Comparison of ENCODE assay signal across 22 mouse cellular contexts in the genomic region with DNA sequence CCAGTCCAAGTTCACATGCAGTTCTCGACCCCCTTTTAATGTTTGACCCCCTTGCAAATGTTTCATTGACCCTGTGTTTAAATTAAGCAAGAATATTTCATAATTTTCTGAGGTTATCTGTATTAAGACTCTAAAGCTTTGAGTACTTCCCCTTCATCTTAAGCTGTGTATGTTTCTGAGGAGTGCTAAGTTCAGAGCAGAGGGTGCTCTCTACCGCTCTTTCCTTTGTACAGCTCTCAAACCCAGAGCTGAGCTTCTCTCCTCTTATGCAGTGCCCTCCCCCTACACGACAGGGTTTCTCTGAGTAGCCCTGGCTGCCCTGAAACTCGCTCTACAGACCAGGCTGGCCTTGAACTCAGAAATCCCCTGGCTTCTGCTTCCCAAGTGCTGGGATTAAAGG. TPM values are rescaled to one million over a fixed set of nuclear protein-coding genes. Genes with fewer than 3 reads are reported as not detected.
DNase-seq lines count a peak whose midpoint lies in the region; ATAC-seq and TF ChIP-seq lines count a peak whose summit lies in the region.
"Had no signal": no experiment of that assay in that cellular context is flagged by ENCODE, and none has a peak within 500 bp of the region (broad histone marks: within the 10 kb centered on the region; RNA-seq: fewer than 3 reads in every experiment).

No protein-coding gene starts in this region.

- peaks cover 12% of the 10 kb centered on the region for H3K4me1 ChIP-seq in lung, embryonic 16.5 days (replicated peaks; ENCODE audit: control insufficient read depth, insufficient read depth, low read length)
- H3K4me1 ChIP-seq in lung, adult 2 months (ENCODE audit: control insufficient read depth, insufficient read depth, low read length): peaks cover 3% of the 10 kb centered on the region
- H3K4me1 ChIP-seq in midbrain, postnatal 0 days (ENCODE audit: insufficient read depth, low read length): no peaks in the 10 kb centered on the region
- H3K4me1 ChIP-seq in midbrain, embryonic 10.5 days: 0 out of 2 replicates have a peak, but pooled peaks cover 2% of the 10 kb centered on the region
- no peaks in the 10 kb centered on the region for H3K4me1 ChIP-seq in forebrain, postnatal 0 days (ENCODE audit: insufficient read depth)
- H3K4me1 ChIP-seq: forebrain, embryonic 12.5 days had no signal

- peak overlapping the region; percentile 1 for H3K27ac ChIP-seq in lung, embryonic 16.5 days (ENCODE audit: low read length)
- no peak overlapping the region for H3K27ac ChIP-seq in midbrain, postnatal 0 days (ENCODE audit: low read depth, low read length)
- H3K27ac ChIP-seq in midbrain, embryonic 10.5 days (replicated peaks): no peak overlapping the region
- no peak overlapping the region for H3K27ac ChIP-seq in forebrain, postnatal 0 days (ENCODE audit: low read depth, low read length)
- H3K27ac ChIP-seq: embryonic facial prominence, embryonic 12.5 days; forebrain, embryonic 12.5 days; hindbrain, embryonic 15.5 days had no signal

- 53% methylated on average over 4 of the region's 4 CpGs for WGBS in lung, embryonic 16.5 days
- 55% methylated on average over 4 of the region's 4 CpGs for WGBS in lung, adult 2 months
- 90% methylated on average over 4 of the region's 4 CpGs for WGBS in midbrain, postnatal 0 days
- WGBS in midbrain, embryonic 10.5 days: 90% methylated on average over 4 of the region's 4 CpGs
- WGBS in forebrain, postnatal 0 days: 82% methylated on average over 4 of the region's 4 CpGs

- no peak overlapping the region for H3K9ac ChIP-seq in lung, embryonic 16.5 days (ENCODE audit: low read length)
- H3K9ac ChIP-seq in midbrain, postnatal 0 days (replicated peaks; ENCODE audit: low read length, poor library complexity, severe bottlenecking): 0 out of 2 replicates have a peak overlapping the region, but pooled peaks have one; percentile 0
- H3K9ac ChIP-seq in forebrain, postnatal 0 days: no peak overlapping the region
- H3K9ac ChIP-seq: embryonic facial prominence, embryonic 12.5 days; forebrain, embryonic 12.5 days; heart, embryonic 12.5 days; hindbrain, embryonic 15.5 days had no signal

- TF ChIP-seq POLR2A in lung, adult 2 months (IDR thresholded peaks at IDR 0.05; ENCODE audit: borderline replicate concordance, extremely low read depth, low read depth, low read length): no peak

- no peak overlapping the region for H3K4me2 ChIP-seq in lung, embryonic 16.5 days (ENCODE audit: low read depth, low read length)
- no peak overlapping the region for H3K4me2 ChIP-seq in midbrain, postnatal 0 days (ENCODE audit: low read depth, low read length, poor library complexity, severe bottlenecking)
- H3K4me2 ChIP-seq in forebrain, postnatal 0 days (ENCODE audit: low read depth): no peak overlapping the region
- H3K4me2 ChIP-seq: embryonic facial prominence, embryonic 12.5 days; forebrain, embryonic 12.5 days; heart, embryonic 12.5 days; hindbrain, embryonic 15.5 days had no signal

- no peaks in the 10 kb centered on the region for H3K9me3 ChIP-seq in lung, embryonic 16.5 days (ENCODE audit: control insufficient read depth, low read length)
- H3K9me3 ChIP-seq in midbrain, postnatal 0 days (ENCODE audit: low read length): no peaks in the 10 kb centered on the region
- H3K9me3 ChIP-seq in midbrain, embryonic 10.5 days (replicated peaks): no peaks in the 10 kb centered on the region; the same call in 1 of the 2 replicates
- no peaks in the 10 kb centered on the region for H3K9me3 ChIP-seq in forebrain, postnatal 0 days (ENCODE audit: low read length)
- H3K9me3 ChIP-seq: embryonic facial prominence, embryonic 12.5 days; forebrain, embryonic 12.5 days; heart, embryonic 12.5 days; hindbrain, embryonic 15.5 days had no signal

- H3K36me3 ChIP-seq in lung, embryonic 16.5 days (ENCODE audit: control insufficient read depth, insufficient read depth, low read length): peaks cover 17% of the 10 kb centered on the region
- peaks cover 14% of the 10 kb centered on the region for H3K36me3 ChIP-seq in midbrain, postnatal 0 days (ENCODE audit: insufficient read depth, low read length)
- peaks cover 59% of the 10 kb centered on the region for H3K36me3 ChIP-seq in midbrain, embryonic 10.5 days
- H3K36me3 ChIP-seq in forebrain, postnatal 0 days (ENCODE audit: insufficient read depth): peaks cover 29% of the 10 kb centered on the region

- ATAC-seq in lung, embryonic 16.5 days (ENCODE audit: low read depth): peak; percentile 82
- no peak for ATAC-seq in midbrain, postnatal 0 days (ENCODE audit: low FRiP score)
- no peak for ATAC-seq in forebrain, postnatal 0 days
- ATAC-seq: activated CD4-positive, CD25-positive, alpha-beta regulatory T cell, adult 4 months; forebrain, embryonic 16.5 days; Patski had no signal

- no peaks in the 10 kb centered on the region for H3K27me3 ChIP-seq in lung, embryonic 16.5 days (ENCODE audit: control insufficient read depth, insufficient read depth, low read depth, low read length)
- no peaks in the 10 kb centered on the region for H3K27me3 ChIP-seq in midbrain, postnatal 0 days (ENCODE audit: insufficient read depth, low read length)
- no peaks in the 10 kb centered on the region for H3K27me3 ChIP-seq in midbrain, embryonic 10.5 days (ENCODE audit: low read depth, poor library complexity, severe bottlenecking)
- no peaks in the 10 kb centered on the region for H3K27me3 ChIP-seq in forebrain, postnatal 0 days (ENCODE audit: insufficient read depth, low read length)
- H3K27me3 ChIP-seq: CH12.LX; embryonic facial prominence, embryonic 12.5 days; forebrain, embryonic 12.5 days; heart, embryonic 12.5 days; hindbrain, embryonic 15.5 days; Patski had no signal

- H3K4me3 ChIP-seq in lung, embryonic 16.5 days (ENCODE audit: low read length): no peak overlapping the region
- H3K4me3 ChIP-seq in lung, adult 2 months (replicated peaks; ENCODE audit: extremely low read depth, low read depth, low read length): no peak overlapping the region
- no peak overlapping the region for H3K4me3 ChIP-seq in midbrain, postnatal 0 days (ENCODE audit: low read depth, low read length)
- H3K4me3 ChIP-seq in midbrain, embryonic 10.5 days: no peak overlapping the region
- H3K4me3 ChIP-seq in forebrain, postnatal 0 days (ENCODE audit: low read depth, low read length): no peak overlapping the region
- H3K4me3 ChIP-seq: embryonic facial prominence, embryonic 12.5 days; forebrain, embryonic 12.5 days; heart, embryonic 12.5 days; hindbrain, embryonic 15.5 days had no signal

- no peak for TF ChIP-seq CTCF in lung, adult 2 months (IDR thresholded peaks at IDR 0.05; ENCODE audit: insufficient read depth, low read length)
- no peak for TF ChIP-seq CTCF in midbrain, postnatal 0 days (IDR thresholded peaks at IDR 0.05)
- no peak for TF ChIP-seq CTCF in forebrain, postnatal 0 days (IDR thresholded peaks at IDR 0.05; ENCODE audit: low read depth)

- DNase-seq in adrenal gland, postnatal 14 days: peak; percentile 12
- DNase-seq in adrenal gland, adult 8-10 months: no peak
- no peak for DNase-seq in lung, adult 2 months
- no peak for DNase-seq in midbrain, postnatal 0 days (ENCODE audit: low spot score)
- no peak for DNase-seq in midbrain, embryonic 10.5 days (ENCODE audit: low spot score)
- DNase-seq in forebrain, postnatal 0 days: no peak
- DNase-seq: adrenal gland, postnatal 25 days; cerebellum, adult 11 months; cerebellum, adult 8-10 months; cerebellum, postnatal 14 days; embryo, embryonic 11 days; gastrocnemius, postnatal 14 days; heart, postnatal 36 days had no signal

RNA-seq across cellular contexts. Expression of gene Atxn10, which starts 23.9 kb away (rescaled TPM):
- total RNA-seq in adrenal gland, postnatal 14 days (2021): 105 and 109 TPM in 2 replicates
- total RNA-seq in adrenal gland, adult 8-10 months (2022): 100 to 1,000 TPM; 131 to 142 (median 137) TPM
- polyA plus RNA-seq in lung, embryonic 16.5 days (2015; fragmentation: Nextera tagmentation; extraction: Ambion mirVana): 323 and 325 TPM in 2 replicates
- 116 and 131 TPM in 2 replicates for polyA plus RNA-seq in lung, adult 2 months (2012; rRNA removed)
- total RNA-seq in midbrain, postnatal 0 days (2014; rRNA removed): 271 and 311 TPM in 2 replicates
- polyA plus RNA-seq in midbrain, postnatal 0 days (2015; fragmentation: Nextera tagmentation; extraction: Ambion mirVana): 519 TPM in 2 replicates
- polyA plus RNA-seq in midbrain, embryonic 10.5 days (2016; fragmentation: Nextera tagmentation; extraction: Ambion mirVana): 341 and 369 TPM in 2 replicates
- 294 and 311 TPM in 2 replicates for total RNA-seq in forebrain, postnatal 0 days (2014; rRNA removed)
- polyA plus RNA-seq in forebrain, postnatal 0 days (2015; fragmentation: Nextera tagmentation; extraction: Ambion mirVana): 498 and 536 TPM in 2 replicates
